Mouse (Mus musculus) MEL (cell line): ENCODE data around the gene Mgat4c. TPM values are rescaled to one million over a fixed set of nuclear protein-coding genes. Genes with fewer than 3 reads are reported as not detected.

Experiments used
- DNase-seq: peaks from one replicate; pipeline ENCODE4 v3.0.0; 2011; ENCODE audit warnings: low read depth, low spot score
- H3K27ac ChIP-seq: 2 replicates; pipeline ENCODE4 v1.5.1; 2012; ENCODE audit warnings: low read depth, mild to moderate bottlenecking, control low read depth, low read length, moderate library complexity; ENCODE audit not compliant: control insufficient read depth
- H3K27me3 ChIP-seq, 2 experiments: fragments of 150-350 bp in 1 of 2; sonication (generic) in 1 of 2; 2 replicates each; pipeline ENCODE4 v1.6.1; 2012; ENCODE audit warnings: low read length in 2 of 2, mild to moderate bottlenecking in 2 of 2, improper control_type of control experiment in 1 of 2, moderate library complexity in 1 of 2; ENCODE audit not compliant: insufficient read depth in 2 of 2, control insufficient read depth in 1 of 2
- H3K36me3 ChIP-seq, 2 experiments: 2 replicates each; pipeline ENCODE4 v1.6.1; 2012 to 2014; ENCODE audit warnings: low read length in 2 of 2, improper control_type of control experiment in 1 of 2, inconsistent platforms in 1 of 2, mild to moderate bottlenecking in 1 of 2; ENCODE audit not compliant: insufficient read depth in 2 of 2, control insufficient read depth in 1 of 2
- H3K4me1 ChIP-seq, 2 experiments: fragments of 150-350 bp in 1 of 2; sonication (generic) in 1 of 2; 2 replicates each; pipeline ENCODE4 v1.6.1; 2012; ENCODE audit warnings: low read length in 2 of 2, improper control_type of control experiment in 1 of 2, mild to moderate bottlenecking in 1 of 2; ENCODE audit not compliant: insufficient read depth in 2 of 2, control insufficient read depth in 1 of 2
- H3K4me3 ChIP-seq, 2 experiments: fragments of 150-350 bp in 1 of 2; sonication (generic) in 1 of 2; 2 replicates each; pipeline ENCODE4 v1.5.1; 2012; ENCODE audit warnings: low read depth in 2 of 2, low read length in 2 of 2, mild to moderate bottlenecking in 2 of 2, moderate library complexity in 2 of 2, control low read depth in 1 of 2, improper control_type of control experiment in 1 of 2; ENCODE audit not compliant: control insufficient read depth in 1 of 2, insufficient read depth in 1 of 2
- H3K79me2 ChIP-seq: 2 replicates; pipeline ENCODE4 v1.6.1; 2012; ENCODE audit warnings: mild to moderate bottlenecking, low read length, moderate library complexity; ENCODE audit not compliant: control insufficient read depth, poor library complexity, insufficient read depth
- H3K9ac ChIP-seq: 2 replicates; pipeline ENCODE4 v1.6.1; 2012; ENCODE audit warnings: low read depth, mild to moderate bottlenecking, control low read depth, low read length, moderate library complexity; ENCODE audit not compliant: control insufficient read depth, poor library complexity, severe bottlenecking
- H3K9me3 ChIP-seq: fragments of 150-350 bp; sonication (generic); replicated peaks from 2 replicates; pipeline ENCODE4 v1.6.1; 2012; ENCODE audit warnings: mild to moderate bottlenecking, low read length, improper control_type of control experiment, moderate library complexity; ENCODE audit not compliant: insufficient read depth
- CTCF ChIP-seq, 3 experiments: IDR thresholded peaks in 2 of 3; conservative IDR thresholded peaks in 1 of 3; 2 replicates each; pipeline ENCODE4 v1.5.1; 2011 to 2012; ENCODE audit warnings: low read length in 3 of 3, low read depth in 2 of 3, mild to moderate bottlenecking in 2 of 3, improper control_type of control experiment in 1 of 3, inconsistent platforms in 1 of 3, mixed read lengths in 1 of 3, moderate library complexity in 1 of 3; ENCODE audit not compliant: control insufficient read depth in 1 of 3, insufficient read depth in 1 of 3, poor library complexity in 1 of 3, severe bottlenecking in 1 of 3
- E2F4 ChIP-seq: IDR thresholded peaks from 2 replicates; pipeline ENCODE4 v1.6.1; 2011; ENCODE audit warnings: low read depth, low read length, improper control_type of control experiment, borderline replicate concordance
- JUND ChIP-seq: IDR thresholded peaks from 2 replicates; pipeline ENCODE4 v1.6.1; 2011; ENCODE audit warnings: low read depth, mild to moderate bottlenecking, improper control_type of control experiment, low read length
- MAX ChIP-seq: IDR thresholded peaks from 2 replicates; pipeline ENCODE4 v1.6.1; 2011; ENCODE audit warnings: low read length, improper control_type of control experiment
- MXI1 ChIP-seq: IDR thresholded peaks from 2 replicates; pipeline ENCODE4 v1.6.1; 2011; ENCODE audit warnings: mild to moderate bottlenecking, low read depth, low read length, improper control_type of control experiment
- MYB ChIP-seq: IDR thresholded peaks from 2 replicates; pipeline ENCODE4 v1.6.1; 2011; ENCODE audit warnings: mild to moderate bottlenecking, low read depth, low read length, improper control_type of control experiment
- MYC ChIP-seq: IDR thresholded peaks from 2 replicates; pipeline ENCODE4 v1.6.1; 2011; ENCODE audit warnings: low read depth, mild to moderate bottlenecking, low read length, improper control_type of control experiment, moderate library complexity
- NELFE ChIP-seq: IDR thresholded peaks from 2 replicates; pipeline ENCODE4 v1.6.1; 2011; ENCODE audit warnings: low read depth, low read length, improper control_type of control experiment
- NRF1 ChIP-seq: IDR thresholded peaks from 2 replicates; pipeline ENCODE4 v1.6.1; 2014; ENCODE audit warnings: low read depth, mild to moderate bottlenecking, inconsistent platforms, low read length, improper control_type of control experiment, moderate library complexity; ENCODE audit not compliant: poor library complexity, insufficient read depth, severe bottlenecking
- POLR2AphosphoS2 ChIP-seq: IDR thresholded peaks from 2 replicates; pipeline ENCODE4 v1.6.1; 2011; ENCODE audit warnings: low read length, improper control_type of control experiment
- POLR2AphosphoS5 ChIP-seq: IDR thresholded peaks from 2 replicates; pipeline ENCODE4 v1.6.1; 2012; ENCODE audit warnings: low read depth, borderline replicate concordance, mild to moderate bottlenecking, inconsistent platforms, low read length, moderate library complexity, mixed read lengths
- RAD21 ChIP-seq: IDR thresholded peaks from 2 replicates; pipeline ENCODE4 v1.6.1; 2011; ENCODE audit warnings: mild to moderate bottlenecking, low read depth, low read length, improper control_type of control experiment
- TCF12 ChIP-seq: IDR thresholded peaks from 2 replicates; pipeline ENCODE4 v1.6.1; 2014; ENCODE audit warnings: low read depth, mild to moderate bottlenecking, inconsistent platforms, low read length, improper control_type of control experiment, moderate library complexity
- ZKSCAN1 ChIP-seq: IDR thresholded peaks from 2 replicates; pipeline ENCODE4 v1.6.1; 2012; ENCODE audit warnings: low read depth, mild to moderate bottlenecking, inconsistent platforms, low read length, improper control_type of control experiment, moderate library complexity
- ZMIZ1 ChIP-seq: IDR thresholded peaks from 2 replicates; pipeline ENCODE4 v1.6.1; 2012; ENCODE audit warnings: low read depth, mild to moderate bottlenecking, inconsistent platforms, low read length, improper control_type of control experiment, moderate library complexity
- polyA plus RNA-seq, 2 experiments: library from polyadenylated mRNA; stranded (reverse) in 1 of 2; unstranded in 1 of 2; fragments of >175 nt in 1 of 2; fragments of >200 nt in 1 of 2; gene quantifications; 2 replicates each; pipeline versions ENCODE4 v1.2.1 to v1.2.4; 2012; ENCODE audit warnings: low replicate concordance in 2 of 2, low read depth in 1 of 2; ENCODE audit not compliant: insufficient read length in 2 of 2, insufficient read depth in 1 of 2, missing spikeins in 1 of 2
- total RNA-seq: library from RNA; depleted of rRNA; stranded (reverse); fragments of 300-350 nt; gene quantifications from 2 replicates; pipeline ENCODE4 v1.2.3, GENCODE M21; 2012

Gene Mgat4c
- total and polyA plus RNA-seq, 3 experiments, result 0.36 to 3.0 TPM; not detected in 1

- no peak overlapping the region for H3K4me3 ChIP-seq
- H3K27me3 ChIP-seq, result no peaks in the 10 kb centered on the region
- no peaks in the 10 kb centered on the region for H3K36me3 ChIP-seq
- no peak for DNase-seq
- no peak overlapping the region for H3K27ac ChIP-seq
- no peak overlapping the region for H3K9ac ChIP-seq
- TF ChIP-seq MAX, result no peak
- TF ChIP-seq RAD21, result no peak
- TF ChIP-seq JUND, result no peak
- TF ChIP-seq ZKSCAN1, result no peak
- TF ChIP-seq ZMIZ1, result no peak
- TF ChIP-seq TCF12, result no peak
- no peak for TF ChIP-seq MYB
- no peak for TF ChIP-seq MYC
- no peak for TF ChIP-seq NELFE
- H3K9me3 ChIP-seq, result no peaks in the 10 kb centered on the region
- H3K79me2 ChIP-seq, result no peaks in the 10 kb centered on the region
- no peaks in the 10 kb centered on the region for H3K4me1 ChIP-seq
These were observed 236.1 kb downstream of the Mgat4c start for GRCm38 (mm10) chr10:101917328-101917814.

GRCm38 (mm10) chr10:101997612-101998011, 316.3 kb downstream of the Mgat4c start:
- no peak for DNase-seq
- no peaks in the 10 kb centered on the region for H3K4me1 ChIP-seq
- H3K27me3 ChIP-seq, result no peaks in the 10 kb centered on the region
- no peak overlapping the region for H3K9ac ChIP-seq
- H3K36me3 ChIP-seq, result no peaks in the 10 kb centered on the region
- TF ChIP-seq NRF1 (no peak), MXI1 (no peak)
- H3K27ac ChIP-seq, result no peak overlapping the region
- H3K9me3 ChIP-seq, result no peaks in the 10 kb centered on the region
- H3K79me2 ChIP-seq, result no peaks in the 10 kb centered on the region
- H3K4me3 ChIP-seq, result no peak overlapping the region

- H3K27me3 ChIP-seq, result no peaks in the 10 kb centered on the region
- no peak for DNase-seq
- H3K9me3 ChIP-seq, result no peaks in the 10 kb centered on the region
- H3K4me3 ChIP-seq, result no peak overlapping the region
- no peak overlapping the region for H3K27ac ChIP-seq
- H3K9ac ChIP-seq, result no peak overlapping the region
- H3K79me2 ChIP-seq, result no peaks in the 10 kb centered on the region
- H3K4me1 ChIP-seq, result no peaks in the 10 kb centered on the region
- TF ChIP-seq POLR2AphosphoS2 (no peak), RAD21 (no peak), CTCF (IDR thresholded peaks at IDR 0.05 in 2 of 3, conservative IDR thresholded peaks at IDR 0.05 in 1 of 3; ENCODE audit: control insufficient read depth in 1 of 3, insufficient read depth in 1 of 3, low read depth in 2 of 3, low read length in 3 of 3, poor library complexity in 1 of 3, severe bottlenecking in 1 of 3) (no peak), E2F4 (no peak), TCF12 (no peak), POLR2AphosphoS5 (no peak)
- no peaks in the 10 kb centered on the region for H3K36me3 ChIP-seq
These were observed 361.2 kb downstream of the Mgat4c start for GRCm38 (mm10) chr10:102042513-102042912.
